Mouse (Mus musculus) adrenal gland (tissue): ENCODE measurements around the gene Gm3072.
"Not testable (repeated sequence)": the region's sequence is repeated elsewhere in the genome, so short reads cannot be mapped to it uniquely, and the experiment has no call there.

Experiments
- intact Hi-C: fragments of 180-260 bp; cut with DNase I; formaldehyde crosslinking; loops from one replicate; pipeline ENCODE4 v1.15.1; 2025
- long read RNA-seq, 2 experiments: library from polyadenylated mRNA; unstranded; transcript quantifications; one replicate each; pipeline ENCODE4 v2.0.0; 2020; ENCODE audit warnings: borderline replicate concordance in 1 of 2; ENCODE audit not compliant: insufficient replicate concordance in 1 of 2

Gene Gm3072
- long read RNA-seq, experiment 1: 0 reads
- long read RNA-seq, experiment 2: 0 reads

DNA sequence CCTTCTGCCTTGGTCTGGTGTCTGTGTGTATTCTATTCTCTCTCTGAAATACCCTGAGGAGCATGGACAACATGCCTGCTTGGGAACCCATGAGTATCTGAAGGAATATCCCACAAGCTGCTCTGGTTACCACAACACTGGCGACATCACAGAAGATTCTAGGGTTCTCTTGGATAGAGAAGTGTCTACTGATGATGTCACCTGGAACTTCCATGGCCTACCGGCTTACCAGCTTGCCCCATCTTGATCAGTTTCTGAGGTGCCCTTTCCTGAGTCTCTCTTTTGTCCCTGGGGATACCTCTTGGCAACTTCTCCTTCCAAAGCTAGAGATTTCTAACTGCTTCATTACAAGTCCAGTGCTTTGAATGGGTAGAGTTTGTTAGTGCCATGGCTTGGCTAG, at the start of gene Gm3072:
TSS of gene Gm3072 (minus strand) at position 101 of the 400 bp plus-strand sequence.
- intact Hi-C loops: not testable (repeated sequence)

GRCm38 (mm10) chr14:41648176-41648575, 23.8 kb upstream of the Gm3072 start:
- intact Hi-C loops: not testable (repeated sequence)

DNA sequence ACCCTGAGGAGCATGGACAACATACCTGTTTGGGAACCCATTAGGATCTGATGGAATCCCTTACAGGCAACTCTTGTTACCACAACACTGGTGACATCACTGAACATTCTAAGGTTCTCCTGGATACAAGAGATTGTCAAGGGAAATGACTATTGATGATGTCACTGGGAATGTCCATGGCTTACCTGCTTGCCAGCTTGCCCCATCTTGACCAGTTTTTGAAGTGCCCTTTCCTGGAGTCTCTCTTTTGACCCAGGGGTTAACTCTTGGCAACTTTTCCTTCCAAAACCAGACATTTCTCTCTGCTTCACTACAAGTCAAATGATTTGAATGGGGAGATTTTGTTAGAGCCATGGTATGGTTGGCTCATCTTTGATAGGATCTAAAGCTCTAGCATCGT, 22.0 kb upstream of the Gm3072 start, which contains the start of gene Gm3676:
TSS of gene Gm3676 (minus strand) at position 101 of the 400 bp plus-strand sequence.
- intact Hi-C loops: not testable (repeated sequence)

DNA sequence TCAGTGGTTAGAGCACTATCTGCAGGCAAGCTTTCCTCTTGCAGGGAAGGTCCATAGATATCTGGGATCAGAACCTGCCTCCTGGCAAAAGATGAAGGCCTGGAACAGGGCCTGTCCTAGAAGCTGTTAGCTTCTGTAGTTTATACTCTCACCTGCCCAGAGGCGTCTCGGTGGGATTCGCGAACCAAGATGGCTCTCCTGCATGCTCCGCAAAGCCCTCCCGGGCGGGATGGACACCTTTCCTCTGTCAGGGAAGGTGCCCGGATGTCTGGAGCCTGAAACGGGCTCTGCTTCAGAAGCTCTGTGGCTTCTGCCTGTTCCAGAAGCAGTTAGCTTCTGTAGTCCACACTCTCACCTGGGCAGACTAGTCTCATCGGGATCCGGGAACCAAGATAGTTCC, 5.7 kb upstream of the Gm3072 start:
- intact Hi-C loops: not testable (repeated sequence)

DNA sequence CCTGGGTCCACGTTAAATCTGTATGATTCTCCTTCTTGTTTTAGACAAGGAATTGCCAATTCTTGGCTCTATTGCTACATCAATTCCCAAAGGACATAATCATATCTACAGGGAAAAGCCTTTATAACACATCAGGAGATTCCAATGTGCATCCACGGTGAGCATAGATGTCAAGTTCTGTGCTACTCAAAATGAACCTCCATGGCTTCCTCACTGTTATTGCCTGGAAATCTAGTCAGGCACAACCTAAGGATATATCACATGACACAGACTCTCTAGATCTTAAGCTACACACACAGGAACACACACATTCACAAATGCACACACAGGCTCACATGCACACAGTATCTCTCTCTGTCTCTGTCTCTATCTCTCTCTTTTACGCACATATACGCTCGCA, 1.9 kb downstream of the Gm3072 start:
- intact Hi-C loops: not testable (repeated sequence)

DNA sequence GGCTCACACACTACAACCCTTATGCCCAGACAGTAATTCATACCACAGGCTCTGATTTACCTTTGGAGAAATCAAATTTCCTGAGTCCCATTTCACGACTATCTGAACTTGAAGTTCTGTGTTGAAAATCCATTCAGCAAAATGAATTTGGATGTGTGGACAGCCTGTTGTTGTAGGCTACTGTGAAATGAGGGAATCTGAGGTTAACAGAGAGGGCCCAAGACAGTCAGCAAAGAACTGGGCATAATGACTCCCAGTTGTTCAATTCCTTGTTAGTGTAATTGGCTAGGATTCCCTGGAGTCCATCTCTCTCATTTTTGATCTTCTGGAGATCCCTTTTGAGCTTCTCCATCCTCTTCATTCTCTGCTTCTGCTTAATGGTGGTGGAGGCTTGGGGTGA, 13.7 kb downstream of the Gm3072 start:
- intact Hi-C loops: not testable (repeated sequence)

- intact Hi-C loops: not testable (repeated sequence)
Measured at GRCm38 (mm10) chr14:41600935-41601334, 23.5 kb downstream of the Gm3072 start.

- intact Hi-C loops: not testable (repeated sequence)
Measured at GRCm38 (mm10) chr14:41586346-41586745, 38.1 kb downstream of the Gm3072 start.

- intact Hi-C loops: not testable (repeated sequence)
Measured at GRCm38 (mm10) chr14:41572911-41573310, 51.5 kb downstream of the Gm3072 start, which contains the start of gene 1700049E17Rik2. 1700049E17Rik2 (plus strand) TSS chr14:41573211.
